Mouse (Mus musculus) stomach, embryonic 15.5 days (tissue): ENCODE measurements around the gene Fam83f. TPM values are rescaled to one million over a fixed set of nuclear protein-coding genes. Genes with fewer than 3 reads are reported as not detected.

Source experiments
- ATAC-seq: fragments of 200-750 bp; cut with Nextera tagmentation; 2 replicates; pipeline ENCODE4 v1.8.0; 2017; ENCODE audit warnings: low read depth, moderate number of reproducible peaks, moderate TSS enrichment; ENCODE audit not compliant: insufficient read depth, low FRiP score
- H3K27ac ChIP-seq: fragments of 300-500 bp; sonication (generic); 2 replicates; pipeline ENCODE4 v1.5.1; 2015; ENCODE audit warnings: mild to moderate bottlenecking, inconsistent platforms
- H3K27me3 ChIP-seq: fragments of 300-500 bp; sonication (generic); replicated peaks from 2 replicates; pipeline ENCODE4 v1.6.1; 2015; ENCODE audit warnings: inconsistent platforms
- H3K36me3 ChIP-seq: fragments of 300-500 bp; sonication (generic); 2 replicates; pipeline ENCODE4 v1.6.1; 2015; ENCODE audit warnings: inconsistent platforms
- H3K4me1 ChIP-seq: fragments of 300-500 bp; sonication (generic); 2 replicates; pipeline ENCODE4 v1.6.1; 2015; ENCODE audit warnings: inconsistent platforms
- H3K4me2 ChIP-seq: fragments of 300-500 bp; sonication (generic); 2 replicates; pipeline ENCODE4 v1.6.1; 2015; ENCODE audit warnings: mild to moderate bottlenecking, inconsistent platforms
- H3K4me3 ChIP-seq: fragments of 300-500 bp; sonication (generic); replicated peaks from 2 replicates; pipeline ENCODE4 v1.5.1; 2015; ENCODE audit warnings: inconsistent platforms
- H3K9ac ChIP-seq: fragments of 300-500 bp; sonication (generic); 2 replicates; pipeline ENCODE4 v1.6.1; 2015; ENCODE audit warnings: inconsistent platforms
- H3K9me3 ChIP-seq: fragments of 300-500 bp; sonication (generic); 2 replicates; pipeline ENCODE4 v1.6.1; 2016; ENCODE audit warnings: inconsistent platforms
- WGBS: fragments of 180-500 bp; shearing (Covaris S2); methylation state at CpG from one replicate; pipeline ENCODE4 v1.1.7; 2015; 5-methylcytosine and 5-hydroxymethylcytosine counted together
- polyA plus RNA-seq: library from polyadenylated mRNA; unstranded; fragments of >200 nt; fragmentation: Nextera tagmentation; extraction: Ambion mirVana; gene quantifications from 2 replicates; pipeline ENCODE4 v1.2.1, GENCODE M21; 2015

Fam83f gene
- polyA plus RNA-seq, 1 experiment from 2014 or later, result 18.7 TPM

GRCm38 (mm10) chr15:80639874-80640273 lies 31.8 kb upstream of the Fam83f start:
- no peak overlapping the region for H3K4me3 ChIP-seq
- no peak for ATAC-seq
- H3K4me1 ChIP-seq, result peaks cover 16% of the 10 kb centered on the region
- H3K9ac ChIP-seq, result no peak overlapping the region
- H3K36me3 ChIP-seq, result no peaks in the 10 kb centered on the region
- no peak overlapping the region for H3K27ac ChIP-seq
- 81% methylated on average over 3 of the region's 3 CpGs for WGBS
- H3K9me3 ChIP-seq, result no peaks in the 10 kb centered on the region
- no peaks in the 10 kb centered on the region for H3K27me3 ChIP-seq
- H3K4me2 ChIP-seq, result no peak overlapping the region

GRCm38 (mm10) chr15:80641702-80642435 lies 29.8 kb upstream of the Fam83f start:
- no peak overlapping the region for H3K4me2 ChIP-seq
- H3K9ac ChIP-seq, result no peak overlapping the region
- H3K27me3 ChIP-seq, result no peaks in the 10 kb centered on the region
- WGBS, result 52% methylated on average over 2 of the region's 2 CpGs
- no peaks in the 10 kb centered on the region for H3K9me3 ChIP-seq
- H3K27ac ChIP-seq, result no peak overlapping the region
- H3K36me3 ChIP-seq, result no peaks in the 10 kb centered on the region
- no peak overlapping the region for H3K4me3 ChIP-seq
- no peak for ATAC-seq
- H3K4me1 ChIP-seq, result peaks cover 18% of the 10 kb centered on the region

- 71% methylated on average over 17 of the region's 17 CpGs for WGBS
- H3K9me3 ChIP-seq, result no peaks in the 10 kb centered on the region
- no peaks in the 10 kb centered on the region for H3K36me3 ChIP-seq
- H3K27ac ChIP-seq, result no peak overlapping the region
- peak; percentile 35; the same call in 1 of the 2 replicates for ATAC-seq
- H3K4me2 ChIP-seq, result no peak overlapping the region
- no peaks in the 10 kb centered on the region for H3K27me3 ChIP-seq
- peaks cover 10% of the 10 kb centered on the region; the same call in 1 of the 2 replicates for H3K4me1 ChIP-seq
- H3K4me3 ChIP-seq, result no peak overlapping the region
- no peak overlapping the region for H3K9ac ChIP-seq
These were observed 26.4 kb upstream of the Fam83f start for GRCm38 (mm10) chr15:80645006-80645797.

- Histone ChIP-seq H3K27me3 (no peaks in the 10 kb centered on the region), H3K4me3 (no peak overlapping the region), H3K27ac (peak overlapping the region; percentile 63; the same call in 1 of the 2 replicates)
These were observed 22.6 kb upstream of the Fam83f start for GRCm38 (mm10) chr15:80648977-80649606.

GRCm38 (mm10) chr15:80650412-80650811 lies 21.2 kb upstream of the Fam83f start:
- no peak overlapping the region for H3K4me3 ChIP-seq
- no peak overlapping the region for H3K9ac ChIP-seq
- no peaks in the 10 kb centered on the region for H3K36me3 ChIP-seq
- H3K9me3 ChIP-seq, result no peaks in the 10 kb centered on the region
- H3K27ac ChIP-seq, result no peak overlapping the region
- H3K27me3 ChIP-seq, result no peaks in the 10 kb centered on the region
- no peak overlapping the region for H3K4me2 ChIP-seq
- H3K4me1 ChIP-seq, result 0 out of 2 replicates have a peak, but pooled peaks cover 5% of the 10 kb centered on the region
- 67% methylated on average over 2 of the region's 2 CpGs for WGBS
- ATAC-seq, result no peak

More at GRCm38 (mm10) chr15:80648977-80649606, 22.6 kb upstream of the Fam83f start:
- H3K9me3 ChIP-seq, result no peaks in the 10 kb centered on the region
- 66% methylated on average over 15 of the region's 15 CpGs for WGBS
- peaks cover 9% of the 10 kb centered on the region; the same call in 1 of the 2 replicates for H3K4me1 ChIP-seq
- no peak for ATAC-seq
- H3K36me3 ChIP-seq, result no peaks in the 10 kb centered on the region
- no peak overlapping the region for H3K9ac ChIP-seq
- H3K4me2 ChIP-seq, result no peak overlapping the region

GRCm38 (mm10) chr15:80653865-80654264 lies 17.8 kb upstream of the Fam83f start:
- 63% methylated on average over 8 of the region's 8 CpGs for WGBS
- Histone ChIP-seq H3K9me3 (no peaks in the 10 kb centered on the region), H3K36me3 (no peaks in the 10 kb centered on the region), H3K27ac (no peak overlapping the region), H3K4me1 (peaks cover 3% of the 10 kb centered on the region; the same call in 1 of the 2 replicates), H3K4me2 (no peak overlapping the region), H3K9ac (no peak overlapping the region), H3K4me3 (no peak overlapping the region), H3K27me3 (no peaks in the 10 kb centered on the region)
- ATAC-seq, result no peak

GRCm38 (mm10) chr15:80658815-80659471 lies 12.7 kb upstream of the Fam83f start:
- Histone ChIP-seq H3K27me3 (no peaks in the 10 kb centered on the region), H3K9ac (no peak overlapping the region), H3K9me3 (no peaks in the 10 kb centered on the region), H3K4me2 (no peak overlapping the region), H3K27ac (no peak overlapping the region), H3K4me1 (peaks cover 10% of the 10 kb centered on the region; the same call in 1 of the 2 replicates), H3K36me3 (no peaks in the 10 kb centered on the region), H3K4me3 (no peak overlapping the region)
- 65% methylated on average over 6 of the region's 6 CpGs for WGBS
- ATAC-seq, result no peak

GRCm38 (mm10) chr15:80660963-80661362 lies 10.7 kb upstream of the Fam83f start:
- Histone ChIP-seq H3K36me3 (no peaks in the 10 kb centered on the region), H3K9me3 (no peaks in the 10 kb centered on the region), H3K9ac (no peak overlapping the region), H3K27me3 (no peaks in the 10 kb centered on the region), H3K4me1 (peaks cover 10% of the 10 kb centered on the region; the same call in 1 of the 2 replicates), H3K4me2 (no peak overlapping the region), H3K27ac (0 out of 2 replicates have a peak overlapping the region, but pooled peaks have one; percentile 19), H3K4me3 (no peak overlapping the region)
- 41% methylated on average over 4 of the region's 4 CpGs for WGBS
- ATAC-seq, result no peak

- H3K4me3 ChIP-seq, result no peak overlapping the region
- no peak overlapping the region for H3K27ac ChIP-seq
- H3K4me2 ChIP-seq, result no peak overlapping the region
- 0 out of 2 replicates have a peak, but pooled peaks cover 4% of the 10 kb centered on the region for H3K4me1 ChIP-seq
- no peaks in the 10 kb centered on the region for H3K36me3 ChIP-seq
- no peaks in the 10 kb centered on the region for H3K9me3 ChIP-seq
- H3K9ac ChIP-seq, result no peak overlapping the region
- no peaks in the 10 kb centered on the region for H3K27me3 ChIP-seq
- no peak for ATAC-seq
- WGBS, result 62% methylated on average over 4 of the region's 4 CpGs
These were observed 7.2 kb upstream of the Fam83f start for GRCm38 (mm10) chr15:80664444-80664843.

- H3K36me3 ChIP-seq, result no peaks in the 10 kb centered on the region
- no peak for ATAC-seq
- H3K9ac ChIP-seq, result no peak overlapping the region
- H3K27me3 ChIP-seq, result 0 out of 2 replicates have a peak, but pooled peaks cover 10% of the 10 kb centered on the region
- H3K27ac ChIP-seq, result no peak overlapping the region; the same call in 1 of the 2 replicates
- peak overlapping the region; percentile 42 for H3K4me3 ChIP-seq
- peaks cover 23% of the 10 kb centered on the region; the same call in 1 of the 2 replicates for H3K4me1 ChIP-seq
- H3K4me2 ChIP-seq, result peak overlapping the region; percentile 81
- no peaks in the 10 kb centered on the region for H3K9me3 ChIP-seq
- 49% methylated on average over 2 of the region's 2 CpGs for WGBS
These were observed 1.2 kb downstream of the Fam83f start for GRCm38 (mm10) chr15:80672810-80673209.
